Comparison of ENCODE assay signal across 7 mouse cellular contexts in the genomic region with DNA sequence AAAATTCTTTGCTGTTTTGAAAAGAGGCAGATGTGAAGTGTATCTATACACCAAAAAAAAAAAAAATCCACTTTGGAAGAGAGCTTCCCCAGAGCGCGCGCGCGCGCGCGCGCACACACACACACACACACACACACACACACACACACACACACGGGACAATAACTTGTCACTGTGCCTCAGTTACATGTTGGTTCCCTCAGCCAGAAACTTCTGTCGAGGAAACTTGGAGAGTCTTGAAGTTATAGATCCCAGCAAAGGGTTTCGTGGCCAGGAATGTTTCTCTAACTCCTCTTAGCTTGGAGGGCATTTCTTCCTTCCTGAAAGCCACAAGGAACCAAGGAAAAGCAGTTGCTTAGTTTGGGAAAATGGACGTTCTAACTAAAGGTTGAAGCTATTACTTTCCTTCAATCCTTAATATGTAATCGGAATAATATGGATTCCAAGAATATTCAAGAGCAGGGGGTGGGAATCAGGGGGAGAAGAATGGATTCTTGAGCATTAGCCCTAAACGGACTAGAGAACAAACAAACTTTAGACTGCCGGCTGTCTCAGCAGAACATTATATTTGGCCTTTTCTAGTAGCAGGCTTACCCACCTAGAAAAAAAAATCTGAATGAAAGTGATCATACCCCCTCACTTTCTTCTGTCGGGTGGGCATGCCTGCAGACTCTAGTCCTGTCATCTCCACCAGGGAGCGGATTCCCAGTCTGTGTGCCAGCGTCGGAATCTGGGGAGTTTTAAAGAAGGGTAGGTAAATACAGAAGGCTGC. TPM values are rescaled to one million over a fixed set of nuclear protein-coding genes. Genes with fewer than 3 reads are reported as not detected.
A peak's percentile ranks its signal among the peaks of the same experiment; 100 is the strongest.
DNase-seq lines count a peak whose midpoint lies in the region; ATAC-seq and TF ChIP-seq lines count a peak whose summit lies in the region.

No protein-coding gene starts in this region.

- no peaks in the 10 kb centered on the region for H3K36me3 ChIP-seq in spleen, adult 2 months (ENCODE audit: control insufficient read depth, insufficient read depth, low read length)
- H3K36me3 ChIP-seq in heart, embryonic 12.5 days: no peaks in the 10 kb centered on the region
- H3K36me3 ChIP-seq in neural tube, embryonic 14.5 days (ENCODE audit: control insufficient read depth, insufficient read depth, low read length): no peaks in the 10 kb centered on the region

- H3K27me3 ChIP-seq in spleen, adult 2 months (ENCODE audit: control insufficient read depth, insufficient read depth, low read length): peaks cover 28% of the 10 kb centered on the region
- no peaks in the 10 kb centered on the region for H3K27me3 ChIP-seq in heart, embryonic 12.5 days (replicated peaks)
- 0 out of 2 replicates have a peak, but pooled peaks cover 2% of the 10 kb centered on the region for H3K27me3 ChIP-seq in neural tube, embryonic 14.5 days (ENCODE audit: control insufficient read depth, insufficient read depth, low read length)

- peaks cover 2% of the 10 kb centered on the region for H3K4me1 ChIP-seq in spleen, adult 2 months (ENCODE audit: control insufficient read depth, insufficient read depth, insufficient read length)
- peaks cover 15% of the 10 kb centered on the region for H3K4me1 ChIP-seq in heart, embryonic 12.5 days (replicated peaks)
- 0 out of 2 replicates have a peak, but pooled peaks cover 2% of the 10 kb centered on the region for H3K4me1 ChIP-seq in neural tube, embryonic 14.5 days (ENCODE audit: control insufficient read depth, insufficient read depth, low read length)

- no peaks in the 10 kb centered on the region for H3K9me3 ChIP-seq in heart, embryonic 12.5 days (replicated peaks)
- H3K9me3 ChIP-seq in neural tube, embryonic 14.5 days (ENCODE audit: control insufficient read depth, low read length): no peaks in the 10 kb centered on the region

- H3K9ac ChIP-seq in heart, embryonic 12.5 days: peak overlapping the region; percentile 100
- no peak overlapping the region for H3K9ac ChIP-seq in neural tube, embryonic 14.5 days (replicated peaks; ENCODE audit: low read depth, low read length)

- DNase-seq in spleen, adult 2 months (ENCODE audit: low read depth in 1 of 2, low spot score in 2 of 2): no peak
- DNase-seq in spleen, adult 12 weeks (ENCODE audit: low spot score): no peak
- peak; percentile 16 to 36 for DNase-seq in kidney, postnatal 4 days
- no peak for DNase-seq in thymus, postnatal 0 days (ENCODE audit: low spot score)
- DNase-seq in adrenal gland, adult 2 months: no peak

- WGBS in spleen, adult 2 months: 7% methylated on average over 20 of the region's 20 CpGs
- WGBS in heart, embryonic 12.5 days: under 1% methylated on average over 20 of the region's 20 CpGs
- under 1% methylated on average over 20 of the region's 20 CpGs for WGBS in neural tube, embryonic 14.5 days

- ATAC-seq in heart, embryonic 12.5 days (ENCODE audit: insufficient number of reproducible peaks, low FRiP score): no peak
- ATAC-seq in neural tube, embryonic 14.5 days (ENCODE audit: low read depth): no peak

- no peak for TF ChIP-seq CTCF in spleen, adult 2 months (IDR thresholded peaks at IDR 0.05; ENCODE audit: extremely low read depth, insufficient read depth, insufficient read length, insufficient replicate concordance)

- no peak overlapping the region; the same call in 1 of the 2 replicates for H3K27ac ChIP-seq in spleen, adult 2 months (ENCODE audit: insufficient read depth, low read length)
- peak overlapping the region; percentile 92 for H3K27ac ChIP-seq in heart, embryonic 12.5 days (ENCODE audit: poor library complexity, severe bottlenecking)
- H3K27ac ChIP-seq in neural tube, embryonic 14.5 days (ENCODE audit: low read depth, low read length): no peak overlapping the region

- H3K4me2 ChIP-seq in heart, embryonic 12.5 days: peak overlapping the region; percentile 85
- H3K4me2 ChIP-seq in neural tube, embryonic 14.5 days (ENCODE audit: low read depth, low read length): peak overlapping the region; percentile 91

- no peak for TF ChIP-seq POLR2A in spleen, adult 2 months (IDR thresholded peaks at IDR 0.05; ENCODE audit: low read depth, low read length)

- peak overlapping the region; percentile 7; the same call in 1 of the 2 replicates for H3K4me3 ChIP-seq in spleen, adult 2 months (ENCODE audit: extremely low read depth, insufficient read depth, insufficient read length)
- H3K4me3 ChIP-seq in heart, embryonic 12.5 days: peak overlapping the region; percentile 44
- peak overlapping the region; percentile 3; the same call in 1 of the 2 replicates for H3K4me3 ChIP-seq in neural tube, embryonic 14.5 days (ENCODE audit: low read depth, low read length)

RNA-seq across cellular contexts. Expression of a gene that starts 2.2 kb away (rescaled TPM):
- polyA plus RNA-seq in spleen, adult 2 months (2012; rRNA removed): not detected in 2 replicates
- 0.50 and 0.74 TPM in 2 replicates for polyA plus RNA-seq in heart, embryonic 12.5 days (2016; fragmentation: Nextera tagmentation; extraction: Ambion mirVana)
- 22.6 and 24.6 TPM in 2 replicates for polyA plus RNA-seq in neural tube, embryonic 14.5 days (2014; fragmentation: Nextera tagmentation; extraction: Ambion mirVana)
- 0.54 and 0.79 TPM in 2 replicates for polyA plus RNA-seq in thymus, postnatal 0 days (2015; fragmentation: Nextera tagmentation; extraction: Ambion mirVana)
- not detected for total RNA-seq in adrenal gland, adult 2 months (2021)
- 0.07 TPM in 1 of 2 replicates, not detected in the other for polyA plus RNA-seq in adrenal gland, adult 2 months (2012; rRNA removed)

RNA-seq across cellular contexts. Expression of a gene that starts 3.1 kb away (rescaled TPM):
- 10.3 and 13.2 TPM in 2 replicates for polyA plus RNA-seq in spleen, adult 2 months (2012; rRNA removed)
- polyA plus RNA-seq in heart, embryonic 12.5 days (2016; fragmentation: Nextera tagmentation; extraction: Ambion mirVana): 37.5 and 42.0 TPM in 2 replicates
- polyA plus RNA-seq in neural tube, embryonic 14.5 days (2014; fragmentation: Nextera tagmentation; extraction: Ambion mirVana): 50.0 and 55.0 TPM in 2 replicates
- 16.5 and 18.7 TPM in 2 replicates for polyA plus RNA-seq in thymus, postnatal 0 days (2015; fragmentation: Nextera tagmentation; extraction: Ambion mirVana)
- 100 to 1,000 TPM; 132 to 174 TPM for total RNA-seq in adrenal gland, adult 2 months (2021)
- 60.7 and 83.3 TPM in 2 replicates for polyA plus RNA-seq in adrenal gland, adult 2 months (2012; rRNA removed)

Comparison
In these comparisons a context has a peak if more than half of its experiments do, and no peak if none do; other contexts are left out.
1. DNase-seq: peak in kidney, postnatal 4 days (2 of 2); none in spleen, adult 2 months (0 of 2), spleen, adult 12 weeks (single experiment), thymus, postnatal 0 days (single experiment) and adrenal gland, adult 2 months (single experiment).
2. RNA of a gene that starts 2.2 kb away (polyA plus RNA-seq): 22.6 to 24.6 TPM in neural tube, embryonic 14.5 days; 0.54 to 0.79 TPM in thymus, postnatal 0 days, 0.50 to 0.74 TPM in heart, embryonic 12.5 days, 0.07 TPM in adrenal gland, adult 2 months and not detected in spleen, adult 2 months; every median in the first group is over 10 times any median in the second.
3. Peak in every context shown above with its lines, with median percentiles within 50 percentile points of each other: H3K4me3 ChIP-seq.